Mouse (Mus musculus): Measurements from ENCODE around the gene Zc3h18.

GRCm38 (mm10) chr8:122360696-122361416 lies 15.6 kb upstream of the Zc3h18 start, which contains the start of gene Trhr2:
- TF ChIP-seq EP300 (IDR thresholded peaks at IDR 0.05) (no peak), CTCF (IDR thresholded peaks at IDR 0.05) (no peak)
